Mouse (Mus musculus): ENCODE measurements around the gene Skint8. TPM values are rescaled to one million over a fixed set of nuclear protein-coding genes. Genes with fewer than 3 reads are reported as not detected.
"Not testable (repeated sequence)": the region's sequence is repeated elsewhere in the genome, so short reads cannot be mapped to it uniquely, and the experiment has no call there.

Gene Skint8
- not detected in 2 replicates for polyA plus RNA-seq (2014; fragmentation: Nextera tagmentation; extraction: Ambion mirVana)

- H3K27ac ChIP-seq (ENCODE audit: low read depth, low read length) = no peak within 1 kb of the TSS
- H3K9me3 ChIP-seq (replicated peaks; ENCODE audit: control insufficient read depth, low read length) = no peaks in the 10 kb centered on the region
- 100% methylated on average over 1 of the region's 1 CpGs for WGBS
- H3K4me1 ChIP-seq (ENCODE audit: control insufficient read depth, insufficient read depth, low read length) = no peaks in the 10 kb centered on the region
- no peaks in the 10 kb centered on the region for H3K27me3 ChIP-seq (replicated peaks; ENCODE audit: control insufficient read depth, insufficient read depth, low read length)
- H3K4me2 ChIP-seq (ENCODE audit: low read length) = no peak within 1 kb of the TSS
- H3K4me3 ChIP-seq (ENCODE audit: low read depth, low read length) = no peak within 1 kb of the TSS
- ATAC-seq (no peak), DNase-seq (ENCODE audit: low spot score) (no peak)
- H3K36me3 ChIP-seq (ENCODE audit: control insufficient read depth, insufficient read depth, low read length) = no peaks in the 10 kb centered on the region
- H3K9ac ChIP-seq (ENCODE audit: low read length) = no peak within 1 kb of the TSS
Observed at GRCm38 (mm10) chr4:111919092-111919491, at the start of gene Skint8. Gene Skint8 (plus strand): TSS chr4:111919392.

DNA sequence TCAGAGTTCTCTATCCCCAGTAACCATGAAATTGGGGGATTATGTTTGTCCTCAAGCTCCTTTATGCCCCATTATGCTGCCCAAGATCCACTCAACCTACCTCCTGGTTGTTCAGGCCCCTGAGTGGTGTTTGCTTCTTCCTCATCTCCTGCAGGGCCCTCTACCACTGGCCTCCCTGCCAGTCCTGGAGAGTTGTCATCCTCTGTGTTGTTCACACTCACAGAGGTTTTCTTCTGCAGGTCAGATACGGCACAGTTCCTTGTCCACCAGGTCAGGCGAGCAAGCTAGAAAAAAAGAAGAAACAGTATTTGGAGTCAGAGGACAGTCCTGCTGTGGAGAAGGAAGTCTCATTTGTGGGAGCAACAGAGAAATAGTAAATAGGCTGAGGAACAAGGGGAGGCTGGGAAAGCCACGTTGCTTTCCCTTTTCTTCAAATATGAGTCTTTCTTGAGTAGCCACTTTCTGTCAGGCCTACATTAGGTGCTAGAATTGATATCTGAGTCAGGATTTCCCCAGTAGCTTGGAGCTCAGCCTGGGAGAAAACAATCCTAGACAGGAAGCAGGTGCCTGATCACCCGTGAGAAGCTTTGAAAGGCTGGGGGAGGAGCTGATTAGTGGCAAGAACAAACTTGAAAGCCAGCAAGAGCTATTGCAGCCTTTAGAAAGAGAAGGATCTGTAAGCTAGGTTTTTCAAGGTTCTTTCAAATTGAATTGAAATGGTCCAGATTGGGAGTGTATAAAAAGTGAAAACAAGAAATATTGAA lies 38.9 kb upstream of the Skint8 start:
- no peak for DNase-seq (ENCODE audit: low spot score)
- Histone ChIP-seq H3K4me3 (ENCODE audit: low read depth, low read length) (no peak overlapping the region), H3K27ac (ENCODE audit: low read depth, low read length) (no peak overlapping the region), H3K4me1 (ENCODE audit: control insufficient read depth, insufficient read depth, low read length) (no peaks in the 10 kb centered on the region), H3K27me3 (replicated peaks; ENCODE audit: control insufficient read depth, insufficient read depth, low read length) (no peaks in the 10 kb centered on the region), H3K9ac (ENCODE audit: low read length) (no peak overlapping the region), H3K9me3 (replicated peaks; ENCODE audit: control insufficient read depth, low read length) (no peaks in the 10 kb centered on the region), H3K36me3 (ENCODE audit: control insufficient read depth, insufficient read depth, low read length) (no peaks in the 10 kb centered on the region), H3K4me2 (ENCODE audit: low read length) (no peak overlapping the region)
- ATAC-seq = no peak
- WGBS = 45% methylated on average over 4 of the region's 4 CpGs

- H3K9ac ChIP-seq (ENCODE audit: low read length) = no peak overlapping the region
- 89% methylated on average over 12 of the region's 12 CpGs for WGBS
- no peaks in the 10 kb centered on the region for H3K4me1 ChIP-seq (ENCODE audit: control insufficient read depth, insufficient read depth, low read length)
- no peaks in the 10 kb centered on the region for H3K36me3 ChIP-seq (ENCODE audit: control insufficient read depth, insufficient read depth, low read length)
- ATAC-seq = no peak
- no peaks in the 10 kb centered on the region for H3K27me3 ChIP-seq (replicated peaks; ENCODE audit: control insufficient read depth, insufficient read depth, low read length)
- H3K4me3 ChIP-seq (ENCODE audit: low read depth, low read length) = no peak overlapping the region
- H3K9me3 ChIP-seq (replicated peaks; ENCODE audit: control insufficient read depth, low read length) = no peaks in the 10 kb centered on the region
- no peak for DNase-seq (ENCODE audit: low spot score)
- H3K4me2 ChIP-seq (ENCODE audit: low read length) = no peak overlapping the region
- no peak overlapping the region for H3K27ac ChIP-seq (ENCODE audit: low read depth, low read length)
Observed at GRCm38 (mm10) chr4:111883543-111883942, 35.6 kb upstream of the Skint8 start.

DNA sequence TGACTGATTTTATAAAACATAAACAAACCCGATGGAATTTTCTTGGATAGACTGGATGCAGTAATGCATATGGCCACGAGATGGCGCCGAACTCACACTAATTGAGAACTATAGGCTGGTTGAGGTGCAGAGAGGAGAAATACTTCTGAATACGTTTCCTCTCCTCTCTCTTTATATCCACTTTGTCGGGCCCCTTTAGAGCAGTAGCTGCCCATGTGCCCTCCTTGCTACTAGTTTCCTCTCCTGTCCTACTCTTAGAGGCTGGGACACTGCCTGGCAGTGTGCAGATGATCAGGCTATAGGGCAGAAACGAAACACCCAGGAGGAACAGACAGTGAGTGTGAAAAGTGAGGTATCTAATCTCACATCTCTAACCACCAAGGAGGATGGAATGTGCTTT lies 33.2 kb upstream of the Skint8 start:
- WGBS = 14% methylated on average over 7 of the region's 7 CpGs
- Histone ChIP-seq H3K4me3 (ENCODE audit: low read depth, low read length) (no peak overlapping the region), H3K4me1 (ENCODE audit: control insufficient read depth, insufficient read depth, low read length) (no peaks in the 10 kb centered on the region), H3K9ac (ENCODE audit: low read length) (no peak overlapping the region), H3K27me3 (replicated peaks; ENCODE audit: control insufficient read depth, insufficient read depth, low read length) (no peaks in the 10 kb centered on the region), H3K27ac (ENCODE audit: low read depth, low read length) (no peak overlapping the region), H3K36me3 (ENCODE audit: control insufficient read depth, insufficient read depth, low read length) (no peaks in the 10 kb centered on the region), H3K4me2 (ENCODE audit: low read length) (no peak overlapping the region), H3K9me3 (replicated peaks; ENCODE audit: control insufficient read depth, low read length) (no peaks in the 10 kb centered on the region)
- peak; percentile 76 for DNase-seq (ENCODE audit: low spot score)
- peak; percentile 83; the same call in 1 of the 2 replicates for ATAC-seq

DNA sequence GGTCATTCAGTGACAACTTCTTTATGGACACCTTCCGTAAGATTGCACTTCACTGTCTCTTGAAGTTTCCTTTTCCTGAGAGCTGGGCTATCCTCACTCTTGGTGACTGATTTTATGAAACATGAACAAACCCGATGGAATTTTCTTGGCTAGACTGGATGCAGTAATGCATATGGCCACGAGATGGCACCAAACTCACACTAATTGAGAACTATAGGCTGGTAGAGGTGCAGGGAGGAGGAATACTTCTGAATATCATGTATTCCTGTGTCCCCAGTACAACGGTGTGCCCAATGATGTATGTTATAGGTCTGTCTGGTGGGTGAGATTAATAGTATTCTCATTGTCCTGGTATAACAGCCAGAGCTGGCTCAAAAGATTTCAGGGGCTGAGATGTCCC lies 32.6 kb upstream of the Skint8 start:
- H3K36me3 ChIP-seq (ENCODE audit: control insufficient read depth, insufficient read depth, low read length) = no peaks in the 10 kb centered on the region
- WGBS = 30% methylated on average over 4 of the region's 4 CpGs
- no peak overlapping the region for H3K4me2 ChIP-seq (ENCODE audit: low read length)
- no peaks in the 10 kb centered on the region for H3K27me3 ChIP-seq (replicated peaks; ENCODE audit: control insufficient read depth, insufficient read depth, low read length)
- no peak overlapping the region for H3K27ac ChIP-seq (ENCODE audit: low read depth, low read length)
- peak; percentile 89 for ATAC-seq
- H3K4me3 ChIP-seq (ENCODE audit: low read depth, low read length) = no peak overlapping the region
- H3K9ac ChIP-seq (ENCODE audit: low read length) = no peak overlapping the region
- H3K9me3 ChIP-seq (replicated peaks; ENCODE audit: control insufficient read depth, low read length) = no peaks in the 10 kb centered on the region
- peak; percentile 77 for DNase-seq (ENCODE audit: low spot score)
- no peaks in the 10 kb centered on the region for H3K4me1 ChIP-seq (ENCODE audit: control insufficient read depth, insufficient read depth, low read length)

DNA sequence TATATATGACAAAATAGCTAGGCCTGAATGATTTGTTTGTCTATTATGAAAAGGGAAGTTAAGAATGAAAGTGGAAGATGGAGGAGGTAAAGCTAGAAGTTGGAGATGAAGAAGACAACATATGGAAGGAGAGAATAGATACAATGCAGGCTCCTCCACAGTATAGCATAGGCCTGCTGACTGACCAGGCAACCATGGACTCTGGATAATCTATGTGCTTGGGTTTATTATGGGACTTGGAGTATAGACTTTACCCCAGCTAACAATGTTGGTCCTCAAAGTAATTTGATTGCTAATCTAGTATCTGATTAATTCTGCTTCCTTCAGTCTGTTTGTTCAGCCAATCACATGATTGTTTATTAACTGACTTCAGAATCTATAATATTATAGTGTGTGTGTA lies 27.1 kb upstream of the Skint8 start:
- Histone ChIP-seq H3K9ac (ENCODE audit: low read length) (no peak overlapping the region), H3K27me3 (replicated peaks; ENCODE audit: control insufficient read depth, insufficient read depth, low read length) (no peaks in the 10 kb centered on the region), H3K36me3 (ENCODE audit: control insufficient read depth, insufficient read depth, low read length) (no peaks in the 10 kb centered on the region), H3K4me3 (ENCODE audit: low read depth, low read length) (no peak overlapping the region), H3K27ac (ENCODE audit: low read depth, low read length) (no peak overlapping the region), H3K9me3 (replicated peaks; ENCODE audit: control insufficient read depth, low read length) (no peaks in the 10 kb centered on the region), H3K4me2 (ENCODE audit: low read length) (no peak overlapping the region), H3K4me1 (ENCODE audit: control insufficient read depth, insufficient read depth, low read length) (no peaks in the 10 kb centered on the region)
- ATAC-seq = no peak
- no peak for DNase-seq (ENCODE audit: low spot score)

DNA sequence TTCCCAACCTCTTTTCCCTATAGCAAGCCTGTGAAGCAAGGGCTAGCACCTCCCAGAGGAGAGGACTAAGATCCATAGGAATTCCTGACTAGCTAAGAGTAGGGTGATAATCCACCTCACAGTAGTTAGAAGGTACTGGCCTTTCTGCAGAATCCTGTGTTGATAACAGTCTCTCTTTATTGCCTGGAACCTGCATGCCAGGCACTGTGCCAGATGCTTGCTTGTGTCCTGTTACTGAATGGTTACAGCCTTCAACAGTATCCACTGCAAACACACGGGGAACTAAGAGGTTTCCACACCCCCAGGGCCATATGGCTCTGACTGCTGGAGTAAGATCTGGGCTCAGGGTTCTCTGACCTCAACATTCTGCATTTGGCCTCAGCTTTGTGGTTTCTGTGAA lies 21.4 kb upstream of the Skint8 start:
- Histone ChIP-seq H3K4me2 (ENCODE audit: low read length) (no peak overlapping the region), H3K27me3 (replicated peaks; ENCODE audit: control insufficient read depth, insufficient read depth, low read length) (no peaks in the 10 kb centered on the region), H3K4me1 (ENCODE audit: control insufficient read depth, insufficient read depth, low read length) (no peaks in the 10 kb centered on the region), H3K36me3 (ENCODE audit: control insufficient read depth, insufficient read depth, low read length) (no peaks in the 10 kb centered on the region), H3K27ac (ENCODE audit: low read depth, low read length) (no peak overlapping the region), H3K4me3 (ENCODE audit: low read depth, low read length) (no peak overlapping the region), H3K9ac (ENCODE audit: low read length) (no peak overlapping the region), H3K9me3 (replicated peaks; ENCODE audit: control insufficient read depth, low read length) (no peaks in the 10 kb centered on the region)
- WGBS = 33% methylated on average over 1 of the region's 1 CpGs
- DNase-seq (ENCODE audit: low spot score) (no peak), ATAC-seq (no peak)

DNA sequence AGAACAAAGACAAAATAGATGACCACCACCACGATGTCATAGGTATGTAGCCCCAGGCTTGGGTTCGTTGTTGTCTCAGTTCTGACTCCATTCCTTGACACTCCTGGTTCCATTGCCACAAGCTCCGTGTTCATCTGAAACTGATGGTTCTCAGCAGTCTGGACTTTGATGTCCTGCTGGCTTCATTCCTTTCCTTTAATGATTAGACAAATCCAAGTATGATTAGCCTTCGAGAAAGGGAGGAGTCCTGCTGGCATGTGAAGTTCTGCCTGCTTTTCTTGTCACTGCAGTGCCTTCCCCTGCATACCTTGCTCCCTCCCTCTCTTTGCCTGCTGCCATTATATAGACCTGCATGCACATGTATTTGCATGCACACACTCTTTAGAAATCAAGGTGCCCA lies 20.6 kb upstream of the Skint8 start:
- WGBS = 74% methylated on average over 4 of the region's 4 CpGs
- H3K27me3 ChIP-seq (replicated peaks; ENCODE audit: control insufficient read depth, insufficient read depth, low read length) = no peaks in the 10 kb centered on the region
- H3K4me3 ChIP-seq (ENCODE audit: low read depth, low read length) = no peak overlapping the region
- no peaks in the 10 kb centered on the region for H3K36me3 ChIP-seq (ENCODE audit: control insufficient read depth, insufficient read depth, low read length)
- no peaks in the 10 kb centered on the region for H3K4me1 ChIP-seq (ENCODE audit: control insufficient read depth, insufficient read depth, low read length)
- ATAC-seq (no peak), DNase-seq (ENCODE audit: low spot score) (no peak)
- no peak overlapping the region for H3K27ac ChIP-seq (ENCODE audit: low read depth, low read length)
- H3K4me2 ChIP-seq (ENCODE audit: low read length) = no peak overlapping the region
- no peak overlapping the region for H3K9ac ChIP-seq (ENCODE audit: low read length)
- no peaks in the 10 kb centered on the region for H3K9me3 ChIP-seq (replicated peaks; ENCODE audit: control insufficient read depth, low read length)

DNA sequence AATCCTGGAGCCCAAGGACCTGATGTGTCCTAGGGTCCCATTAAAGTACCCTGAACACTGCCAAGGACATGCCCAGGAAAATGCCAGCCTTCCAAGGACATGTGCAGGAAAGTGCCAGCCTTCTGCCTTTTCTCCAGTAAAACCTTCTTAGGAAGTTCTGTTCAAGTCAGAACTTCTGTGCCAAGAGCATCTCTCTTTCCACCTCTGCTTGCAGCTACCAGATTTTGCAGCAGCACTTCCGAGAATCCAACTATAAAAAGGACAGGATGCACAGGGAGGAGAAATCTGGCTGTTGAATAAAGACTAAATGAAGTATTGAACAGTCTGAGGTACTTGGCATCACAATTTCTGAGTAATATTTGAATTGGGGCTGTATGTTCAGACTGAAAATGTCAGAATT lies 18.7 kb upstream of the Skint8 start:
- not testable (repeated sequence) for DNase-seq (ENCODE audit: low spot score); H3K4me3 ChIP-seq (ENCODE audit: low read depth, low read length); ATAC-seq; H3K9me3 ChIP-seq (replicated peaks; ENCODE audit: control insufficient read depth, low read length); H3K36me3 ChIP-seq (ENCODE audit: control insufficient read depth, insufficient read depth, low read length); H3K4me1 ChIP-seq (ENCODE audit: control insufficient read depth, insufficient read depth, low read length); H3K27ac ChIP-seq (ENCODE audit: low read depth, low read length); H3K4me2 ChIP-seq (ENCODE audit: low read length); H3K27me3 ChIP-seq (replicated peaks; ENCODE audit: control insufficient read depth, insufficient read depth, low read length); H3K9ac ChIP-seq (ENCODE audit: low read length)
- 81% methylated on average over 1 of the region's 1 CpGs for WGBS

Measured in forebrain, embryonic 14.5 days (tissue).